Mouse (Mus musculus) forebrain, embryonic 13.5 days (tissue): Measurements from ENCODE around the gene Rps27rt. TPM values are rescaled to one million over a fixed set of nuclear protein-coding genes. Genes with fewer than 3 reads are reported as not detected.

Experiments used
- ATAC-seq: fragments of 200-750 bp; cut with Nextera tagmentation; 2 replicates; pipeline ENCODE4 v1.8.0; 2017
- H3K27ac ChIP-seq: fragments of 300-500 bp; sonication (generic); 2 replicates; pipeline ENCODE4 v1.5.1; 2015; ENCODE audit warnings: inconsistent platforms, mild to moderate bottlenecking, moderate library complexity
- H3K27me3 ChIP-seq: fragments of 300-500 bp; sonication (generic); 2 replicates; pipeline ENCODE4 v1.6.1; 2015; ENCODE audit warnings: mild to moderate bottlenecking, inconsistent platforms
- H3K36me3 ChIP-seq: fragments of 300-500 bp; sonication (generic); 2 replicates; pipeline ENCODE4 v1.6.1; 2015; ENCODE audit warnings: mild to moderate bottlenecking, inconsistent platforms; ENCODE audit not compliant: poor library complexity, severe bottlenecking
- H3K4me1 ChIP-seq: fragments of 300-500 bp; sonication (generic); 2 replicates; pipeline ENCODE4 v1.6.1; 2015; ENCODE audit warnings: inconsistent platforms
- H3K4me2 ChIP-seq: fragments of 300-500 bp; sonication (generic); 2 replicates; pipeline ENCODE4 v1.6.1; 2015; ENCODE audit warnings: inconsistent platforms, mild to moderate bottlenecking, moderate library complexity
- H3K4me3 ChIP-seq: fragments of 300-500 bp; sonication (generic); 2 replicates; pipeline ENCODE4 v1.5.1; 2015; ENCODE audit warnings: mild to moderate bottlenecking, inconsistent platforms
- H3K9ac ChIP-seq: fragments of 300-500 bp; sonication (generic); 2 replicates; pipeline ENCODE4 v1.6.1; 2015; ENCODE audit warnings: mild to moderate bottlenecking, inconsistent platforms
- H3K9me3 ChIP-seq: fragments of 300-500 bp; sonication (generic); replicated peaks from 2 replicates; pipeline ENCODE4 v1.6.1; 2016; ENCODE audit warnings: inconsistent platforms
- WGBS: fragments of 180-500 bp; shearing (Covaris S2); methylation state at CpG from one replicate; pipeline ENCODE4 v1.1.7; 2015; 5-methylcytosine and 5-hydroxymethylcytosine counted together
- polyA plus RNA-seq: library from polyadenylated mRNA; unstranded; fragments of >200 nt; fragmentation: Nextera tagmentation; extraction: Ambion mirVana; gene quantifications from 2 replicates; pipeline ENCODE4 v1.2.1, GENCODE M21; 2015

Gene Rps27rt
- polyA plus RNA-seq, 1 experiment from 2014 or later = 413 TPM

- Histone ChIP-seq H3K27ac (no peak overlapping the region), H3K9me3 (no peaks in the 10 kb centered on the region), H3K4me2 (no peak overlapping the region), H3K4me3 (no peak overlapping the region), H3K4me1 (no peaks in the 10 kb centered on the region), H3K36me3 (no peaks in the 10 kb centered on the region), H3K9ac (no peak overlapping the region), H3K27me3 (no peaks in the 10 kb centered on the region)
- WGBS = 71% methylated on average over 5 of the region's 5 CpGs
- ATAC-seq = no peak
These were observed 17.2 kb upstream of the Rps27rt start for GRCm38 (mm10) chr9:114999771-115000146.

- H3K9me3 ChIP-seq = no peaks in the 10 kb centered on the region
- no peak overlapping the region for H3K4me2 ChIP-seq
- no peak overlapping the region for H3K9ac ChIP-seq
- no peaks in the 10 kb centered on the region for H3K4me1 ChIP-seq
- no peak for ATAC-seq
- no peaks in the 10 kb centered on the region for H3K27me3 ChIP-seq
- no peak overlapping the region for H3K4me3 ChIP-seq
- H3K36me3 ChIP-seq = no peaks in the 10 kb centered on the region
- H3K27ac ChIP-seq = no peak overlapping the region
- 89% methylated on average over 6 of the region's 6 CpGs for WGBS
These were observed 16.7 kb upstream of the Rps27rt start for GRCm38 (mm10) chr9:114999010-114999770.

DNA sequence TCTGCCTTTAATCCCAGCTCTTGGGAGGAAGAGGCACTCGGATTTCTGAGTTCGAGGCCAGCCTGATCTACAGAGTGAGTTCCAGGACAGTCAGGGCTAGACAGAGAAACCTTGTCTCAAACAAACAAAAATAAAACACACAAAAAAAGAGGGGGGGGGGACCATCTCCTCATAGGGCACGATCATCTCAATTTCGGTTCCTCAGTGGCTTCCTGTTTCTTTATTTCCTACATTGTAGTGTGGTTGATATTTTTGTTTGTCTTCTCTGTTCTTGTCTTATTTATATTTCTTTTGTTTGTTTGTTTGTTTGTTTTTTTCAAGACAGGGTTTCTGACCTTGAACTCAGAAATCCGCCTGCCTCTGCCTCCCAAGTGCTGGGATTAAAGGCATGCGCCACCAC lies 13.9 kb upstream of the Rps27rt start:
- no peaks in the 10 kb centered on the region for H3K27me3 ChIP-seq
- H3K4me1 ChIP-seq = no peaks in the 10 kb centered on the region
- no peaks in the 10 kb centered on the region for H3K36me3 ChIP-seq
- peaks cover 3% of the 10 kb centered on the region; the same call in 1 of the 2 replicates for H3K9me3 ChIP-seq
- WGBS = 94% methylated on average over 6 of the region's 6 CpGs
- H3K27ac ChIP-seq = no peak overlapping the region
- no peak overlapping the region for H3K4me2 ChIP-seq
- no peak for ATAC-seq
- no peak overlapping the region for H3K9ac ChIP-seq
- H3K4me3 ChIP-seq = no peak overlapping the region

DNA sequence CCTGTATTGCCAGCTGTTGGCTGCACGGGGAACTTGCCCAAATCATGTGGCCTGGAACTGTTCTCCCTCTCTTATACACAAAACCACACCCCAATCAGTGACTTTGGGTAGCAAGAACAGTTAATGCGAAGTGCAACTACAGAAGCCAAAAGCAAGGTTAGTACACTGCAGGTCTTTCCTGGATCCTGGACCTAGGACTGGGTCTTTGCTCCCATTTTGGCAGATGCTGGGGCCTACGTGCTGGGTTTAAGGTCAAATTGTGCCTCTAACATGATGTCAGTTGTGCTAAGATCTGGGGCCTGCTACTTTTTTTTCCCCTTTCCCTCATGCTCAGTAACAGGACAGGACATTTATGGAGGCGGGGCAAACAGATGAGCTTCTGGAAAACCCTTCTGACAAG lies 13.2 kb upstream of the Rps27rt start:
- Histone ChIP-seq H3K9me3 (peaks cover 3% of the 10 kb centered on the region; the same call in 1 of the 2 replicates), H3K27ac (no peak overlapping the region), H3K27me3 (no peaks in the 10 kb centered on the region), H3K4me1 (no peaks in the 10 kb centered on the region), H3K4me2 (no peak overlapping the region), H3K4me3 (no peak overlapping the region), H3K9ac (no peak overlapping the region), H3K36me3 (no peaks in the 10 kb centered on the region)
- WGBS = 97% methylated on average over 4 of the region's 4 CpGs
- ATAC-seq = no peak

GRCm38 (mm10) chr9:114995250-114995649 lies 12.7 kb upstream of the Rps27rt start:
- no peaks in the 10 kb centered on the region for H3K4me1 ChIP-seq
- no peak for ATAC-seq
- H3K9ac ChIP-seq = no peak overlapping the region
- H3K4me3 ChIP-seq = no peak overlapping the region
- H3K27me3 ChIP-seq = no peaks in the 10 kb centered on the region
- no peak overlapping the region for H3K27ac ChIP-seq
- 87% methylated on average over 4 of the region's 4 CpGs for WGBS
- peaks cover 3% of the 10 kb centered on the region; the same call in 1 of the 2 replicates for H3K9me3 ChIP-seq
- H3K36me3 ChIP-seq = no peaks in the 10 kb centered on the region
- no peak overlapping the region for H3K4me2 ChIP-seq

GRCm38 (mm10) chr9:114992528-114992927 lies 10.0 kb upstream of the Rps27rt start:
- no peak overlapping the region for H3K4me3 ChIP-seq
- H3K9ac ChIP-seq = no peak overlapping the region
- H3K9me3 ChIP-seq = peaks cover 3% of the 10 kb centered on the region; the same call in 1 of the 2 replicates
- H3K27me3 ChIP-seq = no peaks in the 10 kb centered on the region
- no peak overlapping the region for H3K4me2 ChIP-seq
- 87% methylated on average over 2 of the region's 2 CpGs for WGBS
- no peaks in the 10 kb centered on the region for H3K4me1 ChIP-seq
- no peak overlapping the region for H3K27ac ChIP-seq
- no peaks in the 10 kb centered on the region for H3K36me3 ChIP-seq
- no peak for ATAC-seq

DNA sequence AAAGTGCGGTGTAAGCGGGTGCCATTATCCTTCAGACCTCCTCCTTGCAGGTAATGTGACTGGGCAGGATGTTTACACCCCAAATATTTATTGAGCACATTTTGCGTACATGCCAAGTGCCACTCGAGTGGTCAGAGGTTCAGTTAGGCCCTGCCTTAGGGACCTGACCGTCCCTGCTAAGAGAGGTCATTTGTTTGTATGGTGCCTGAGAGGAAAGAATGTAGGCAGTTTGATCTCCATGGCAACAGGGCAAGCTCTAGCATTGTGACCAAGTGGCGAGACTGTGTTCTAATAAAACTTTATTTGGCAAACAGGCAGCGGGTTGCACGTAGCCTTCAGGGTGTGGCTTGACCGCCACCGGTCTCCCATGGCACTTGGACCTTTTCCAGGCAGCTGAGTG lies 7.9 kb upstream of the Rps27rt start:
- H3K4me2 ChIP-seq = no peak overlapping the region
- peaks cover 3% of the 10 kb centered on the region; the same call in 1 of the 2 replicates for H3K9me3 ChIP-seq
- no peak overlapping the region for H3K9ac ChIP-seq
- H3K4me1 ChIP-seq = no peaks in the 10 kb centered on the region
- H3K4me3 ChIP-seq = no peak overlapping the region
- H3K27ac ChIP-seq = no peak overlapping the region
- H3K36me3 ChIP-seq = no peaks in the 10 kb centered on the region
- ATAC-seq = no peak
- 82% methylated on average over 10 of the region's 10 CpGs for WGBS
- no peaks in the 10 kb centered on the region for H3K27me3 ChIP-seq

DNA sequence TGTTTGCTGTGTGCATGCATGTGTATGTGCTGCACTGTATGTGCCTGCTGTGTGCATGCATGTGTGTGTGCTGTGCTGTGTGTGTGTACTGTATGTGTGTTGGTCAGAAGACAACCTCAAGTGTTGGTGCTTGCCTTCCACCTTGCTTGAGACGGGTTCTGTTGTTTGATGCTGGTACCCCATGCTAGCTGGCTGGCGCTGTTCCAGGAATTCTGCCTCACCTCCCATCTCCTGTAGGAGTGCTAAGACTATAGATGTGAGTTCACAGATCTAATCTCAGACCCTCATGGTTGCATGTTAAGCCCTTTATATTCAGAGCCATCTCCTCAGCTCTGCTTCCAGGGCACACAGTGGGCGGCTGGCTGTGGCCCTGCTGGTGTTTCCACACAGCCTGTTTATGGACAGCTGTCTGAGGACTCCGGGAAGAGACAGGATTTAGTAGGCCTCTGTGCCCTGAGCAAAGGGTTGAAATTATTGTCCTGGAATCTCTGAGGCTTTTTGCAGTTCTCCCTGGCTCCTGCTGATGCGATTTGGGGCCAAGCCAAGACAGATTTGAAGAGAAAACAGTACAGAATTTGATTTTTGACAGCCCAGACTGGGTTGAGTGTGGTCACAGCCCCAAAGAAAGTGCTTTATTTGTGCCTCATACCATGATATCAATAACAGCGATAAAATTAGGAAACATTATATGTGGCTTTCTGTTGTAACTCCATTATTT lies 6.2 kb upstream of the Rps27rt start:
- no peak overlapping the region for H3K4me3 ChIP-seq
- H3K27me3 ChIP-seq = no peaks in the 10 kb centered on the region
- peaks cover 3% of the 10 kb centered on the region; the same call in 1 of the 2 replicates for H3K9me3 ChIP-seq
- 68% methylated on average over 6 of the region's 6 CpGs for WGBS
- no peaks in the 10 kb centered on the region for H3K36me3 ChIP-seq
- no peak overlapping the region for H3K4me2 ChIP-seq
- H3K4me1 ChIP-seq = no peaks in the 10 kb centered on the region
- no peak overlapping the region for H3K9ac ChIP-seq
- H3K27ac ChIP-seq = no peak overlapping the region
- ATAC-seq = no peak

- H3K4me3 ChIP-seq = no peak overlapping the region
- H3K4me1 ChIP-seq = no peaks in the 10 kb centered on the region
- 97% methylated on average over 3 of the region's 3 CpGs for WGBS
- no peak for ATAC-seq
- H3K9ac ChIP-seq = no peak overlapping the region
- no peaks in the 10 kb centered on the region for H3K36me3 ChIP-seq
- peaks cover 2% of the 10 kb centered on the region; the same call in 1 of the 2 replicates for H3K9me3 ChIP-seq
- H3K27me3 ChIP-seq = no peaks in the 10 kb centered on the region
- H3K27ac ChIP-seq = no peak overlapping the region
- no peak overlapping the region for H3K4me2 ChIP-seq
These were observed 5.5 kb upstream of the Rps27rt start for GRCm38 (mm10) chr9:114988029-114988428.

GRCm38 (mm10) chr9:114986361-114986760 lies 3.8 kb upstream of the Rps27rt start:
- WGBS = 77% methylated on average over 5 of the region's 5 CpGs
- ATAC-seq = no peak

DNA sequence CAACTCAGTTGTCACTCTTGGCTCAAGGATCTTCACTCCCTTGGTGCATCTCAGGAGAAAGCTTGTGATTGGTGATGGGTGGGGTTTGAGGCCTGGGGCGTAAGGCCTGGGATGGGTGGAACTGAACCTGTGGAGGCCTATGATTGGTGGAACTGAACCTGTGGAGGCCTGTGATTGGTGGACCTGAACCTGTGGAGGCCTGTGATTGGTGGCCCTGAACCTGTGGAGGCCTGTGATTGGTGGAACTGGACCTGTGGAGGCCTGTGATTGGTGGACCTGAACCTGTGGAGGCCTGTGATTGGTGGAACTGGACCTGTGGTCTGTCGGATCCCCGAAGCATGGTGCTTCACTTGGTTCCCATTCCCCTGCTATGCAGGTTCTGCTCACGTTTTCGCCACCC lies 3.2 kb upstream of the Rps27rt start:
- H3K4me1 ChIP-seq = no peaks in the 10 kb centered on the region
- no peaks in the 10 kb centered on the region for H3K9me3 ChIP-seq
- H3K9ac ChIP-seq = no peak overlapping the region
- H3K27me3 ChIP-seq = peaks cover under 1% of the 10 kb centered on the region; the same call in 1 of the 2 replicates
- no peak for ATAC-seq
- H3K4me3 ChIP-seq = no peak overlapping the region
- 89% methylated on average over 5 of the region's 5 CpGs for WGBS
- H3K36me3 ChIP-seq = no peaks in the 10 kb centered on the region
- H3K27ac ChIP-seq = no peak overlapping the region
- H3K4me2 ChIP-seq = no peak overlapping the region

More at GRCm38 (mm10) chr9:114986361-114986760, 3.8 kb upstream of the Rps27rt start:
- no peak overlapping the region for H3K4me2 ChIP-seq
- H3K4me3 ChIP-seq = no peak overlapping the region
- no peaks in the 10 kb centered on the region for H3K27me3 ChIP-seq
- no peaks in the 10 kb centered on the region for H3K36me3 ChIP-seq
- H3K9me3 ChIP-seq = no peaks in the 10 kb centered on the region
- H3K9ac ChIP-seq = no peak overlapping the region
- no peak overlapping the region for H3K27ac ChIP-seq
- H3K4me1 ChIP-seq = no peaks in the 10 kb centered on the region

DNA sequence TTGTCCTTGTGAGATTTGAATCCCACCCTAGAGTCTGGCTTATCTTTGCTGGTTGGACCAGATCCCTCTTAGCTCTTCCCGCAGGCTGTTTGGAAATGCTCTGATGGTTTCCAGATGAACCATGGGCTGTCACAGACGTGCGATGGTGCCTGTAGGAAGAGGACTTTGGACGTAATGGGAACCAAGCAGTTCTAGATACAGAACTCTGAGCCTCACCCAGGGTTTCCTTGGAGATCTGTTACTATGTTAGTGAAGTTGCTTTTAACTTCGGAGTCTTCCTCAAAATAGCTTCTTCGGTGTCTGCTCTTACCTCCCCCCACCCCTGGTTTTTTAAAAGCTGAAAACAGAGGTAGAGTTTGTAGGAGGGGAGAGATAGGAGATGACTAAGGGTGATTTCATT lies 2.6 kb downstream of the Rps27rt start:
- H3K4me2 ChIP-seq = peak overlapping the region; percentile 72; the same call in 1 of the 2 replicates

More for the DNA sequence above, 2.6 kb downstream of the Rps27rt start:
- WGBS = 88% methylated on average over 6 of the region's 6 CpGs
- H3K27me3 ChIP-seq = peaks cover 26% of the 10 kb centered on the region
- no peaks in the 10 kb centered on the region for H3K36me3 ChIP-seq
- peaks cover 17% of the 10 kb centered on the region for H3K4me1 ChIP-seq
- ATAC-seq = no peak
- H3K9ac ChIP-seq = no peak overlapping the region
- no peak overlapping the region for H3K27ac ChIP-seq
- no peak overlapping the region for H3K4me3 ChIP-seq
- H3K9me3 ChIP-seq = no peaks in the 10 kb centered on the region
